Mouse (Mus musculus) limb, embryonic 15.5 days (tissue): ENCODE measurements at regions not wholly inside any gene's neighbourhood (a gene's known extent, or its start where the extent isn't known, plus 50 kb on each side); places are given as distances from the start of the nearest gene placed in this dataset.

Experiments used
- ATAC-seq: fragments of 200-750 bp; cut with Nextera tagmentation; 2 replicates; pipeline ENCODE4 v1.8.0; 2017; ENCODE audit warnings: low read depth, moderate TSS enrichment; ENCODE audit not compliant: insufficient number of reproducible peaks, low FRiP score, low TSS enrichment
- H3K27ac ChIP-seq: fragments of 300-500 bp; sonication (generic); 2 replicates; pipeline ENCODE4 v1.5.1; 2015; ENCODE audit warnings: moderate library complexity, mild to moderate bottlenecking, inconsistent platforms
- H3K27me3 ChIP-seq: fragments of 300-500 bp; sonication (generic); 2 replicates; pipeline ENCODE4 v1.6.1; 2015; ENCODE audit warnings: inconsistent platforms
- H3K36me3 ChIP-seq: fragments of 300-500 bp; sonication (generic); 2 replicates; pipeline ENCODE4 v1.6.1; 2015; ENCODE audit warnings: inconsistent platforms
- H3K4me1 ChIP-seq: fragments of 300-500 bp; sonication (generic); 2 replicates; pipeline ENCODE4 v1.6.1; 2015; ENCODE audit warnings: inconsistent platforms
- H3K4me2 ChIP-seq: fragments of 300-500 bp; sonication (generic); 2 replicates; pipeline ENCODE4 v1.6.1; 2015; ENCODE audit warnings: mild to moderate bottlenecking, inconsistent platforms
- H3K4me3 ChIP-seq: fragments of 300-500 bp; sonication (generic); 2 replicates; pipeline ENCODE4 v1.5.1; 2015; ENCODE audit warnings: mild to moderate bottlenecking, inconsistent platforms
- H3K9ac ChIP-seq: fragments of 300-500 bp; sonication (generic); 2 replicates; pipeline ENCODE4 v1.6.1; 2015; ENCODE audit warnings: inconsistent platforms
- H3K9me3 ChIP-seq: fragments of 300-500 bp; sonication (generic); 2 replicates; pipeline ENCODE4 v1.6.1; 2016; ENCODE audit warnings: inconsistent platforms
- WGBS: fragments of 180-500 bp; shearing (Covaris S2); methylation state at CpG from one replicate; pipeline ENCODE4 v1.1.7; 2015; 5-methylcytosine and 5-hydroxymethylcytosine counted together

DNA sequence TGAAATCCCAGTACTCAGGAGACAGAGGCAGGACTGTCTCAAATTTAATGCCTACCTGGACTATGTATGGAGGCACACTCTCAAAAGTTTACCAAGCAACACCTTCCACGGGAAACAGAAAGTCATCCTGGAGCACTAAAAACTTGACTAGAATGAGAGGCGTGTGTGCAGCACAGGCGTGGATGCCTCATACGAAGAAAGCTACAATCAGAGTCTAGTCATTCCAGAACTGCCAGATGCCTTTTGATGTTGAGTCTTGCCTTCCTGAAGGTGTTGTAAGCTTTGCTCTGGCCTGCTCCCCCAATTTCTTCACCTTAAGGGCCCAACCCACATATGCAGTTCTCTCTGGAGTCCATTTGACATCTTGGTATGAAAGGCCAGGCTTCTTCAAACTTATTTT is 356.0 kb downstream of the Rnf144a start:
- no peak for ATAC-seq
- WGBS, result 79% methylated on average over 4 of the region's 4 CpGs
- Histone ChIP-seq H3K4me3 (no peak overlapping the region), H3K9me3 (no peaks in the 10 kb centered on the region), H3K36me3 (no peaks in the 10 kb centered on the region), H3K4me1 (no peaks in the 10 kb centered on the region), H3K27ac (no peak overlapping the region), H3K27me3 (no peaks in the 10 kb centered on the region), H3K9ac (no peak overlapping the region), H3K4me2 (no peak overlapping the region)

GRCm38 (mm10) chr12:26057491-26058054 is 357.5 kb downstream of the Rnf144a start:
- Histone ChIP-seq H3K27ac (no peak overlapping the region), H3K4me1 (no peaks in the 10 kb centered on the region), H3K9me3 (no peaks in the 10 kb centered on the region), H3K4me2 (no peak overlapping the region), H3K4me3 (no peak overlapping the region), H3K27me3 (no peaks in the 10 kb centered on the region), H3K9ac (no peak overlapping the region), H3K36me3 (no peaks in the 10 kb centered on the region)
- WGBS, result 62% methylated on average over 9 of the region's 9 CpGs
- no peak for ATAC-seq

DNA sequence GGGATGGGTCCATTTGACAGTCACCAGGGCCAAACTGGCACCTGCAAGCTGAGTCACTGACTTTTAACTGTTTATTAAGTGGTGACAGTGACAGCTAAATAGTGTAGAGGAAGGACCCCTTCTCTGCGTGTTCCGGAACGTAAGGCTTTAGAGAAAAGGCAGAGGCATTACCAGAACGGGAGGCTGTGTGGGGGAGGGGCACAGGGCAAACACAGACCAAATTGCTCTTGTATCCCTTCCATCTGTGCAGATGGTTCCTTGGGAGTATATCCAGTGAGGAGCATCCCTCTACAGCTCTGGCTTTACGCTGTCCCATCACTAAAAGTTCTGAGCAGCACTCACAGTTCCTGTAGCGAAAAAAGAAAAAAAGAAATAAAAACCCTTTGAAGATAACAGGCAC is 368.1 kb downstream of the Rnf144a start:
- 77% methylated on average over 6 of the region's 6 CpGs for WGBS
- Histone ChIP-seq H3K4me3 (no peak overlapping the region), H3K9ac (no peak overlapping the region), H3K4me2 (no peak overlapping the region), H3K27ac (no peak overlapping the region), H3K36me3 (no peaks in the 10 kb centered on the region), H3K27me3 (no peaks in the 10 kb centered on the region), H3K9me3 (no peaks in the 10 kb centered on the region), H3K4me1 (no peaks in the 10 kb centered on the region)
- no peak for ATAC-seq

DNA sequence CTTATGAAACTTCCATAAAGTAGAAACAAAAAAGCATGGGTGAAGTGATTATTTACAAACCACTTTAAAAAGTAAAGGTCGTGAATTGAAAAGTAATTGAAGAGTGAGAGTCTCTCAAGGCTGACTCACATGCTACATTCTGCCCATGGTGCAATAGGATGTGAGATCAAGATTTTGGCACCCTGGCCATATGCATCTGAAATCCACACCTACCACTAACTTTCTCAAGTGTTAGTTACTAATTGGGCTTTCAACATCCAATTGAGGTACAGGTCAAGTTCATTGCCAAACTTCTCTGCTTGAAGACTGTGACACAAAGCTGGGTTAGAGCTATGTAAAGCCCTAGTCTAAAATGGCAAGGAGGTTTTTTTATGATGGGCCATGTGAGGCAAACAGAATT is 369.7 kb downstream of the Rnf144a start:
- no peaks in the 10 kb centered on the region for H3K4me1 ChIP-seq
- H3K36me3 ChIP-seq, result no peaks in the 10 kb centered on the region
- H3K4me3 ChIP-seq, result no peak overlapping the region
- no peaks in the 10 kb centered on the region for H3K27me3 ChIP-seq
- ATAC-seq, result no peak
- no peak overlapping the region for H3K27ac ChIP-seq
- no peak overlapping the region for H3K9ac ChIP-seq
- 76% methylated on average over 1 of the region's 1 CpGs for WGBS
- no peaks in the 10 kb centered on the region for H3K9me3 ChIP-seq
- H3K4me2 ChIP-seq, result no peak overlapping the region

DNA sequence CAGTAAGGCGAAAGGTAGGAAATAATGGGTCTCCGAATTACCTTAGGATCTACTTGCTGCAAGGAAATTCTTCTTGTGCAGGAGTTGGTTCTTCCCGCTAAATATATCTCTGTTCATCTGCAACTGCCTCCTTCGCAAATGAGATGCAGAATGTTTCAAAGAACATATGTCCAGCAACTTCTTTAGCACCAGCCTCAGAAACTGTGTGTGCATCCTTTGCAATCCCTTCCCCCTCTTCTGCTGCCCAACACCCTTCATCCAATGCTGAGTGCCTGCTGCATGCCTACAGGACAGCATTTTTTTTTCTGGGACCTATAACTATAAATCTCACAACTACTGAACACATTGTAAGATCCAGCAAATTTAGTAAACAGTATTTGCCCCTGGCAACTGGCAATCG is 402.1 kb downstream of the Rnf144a start:
- Histone ChIP-seq H3K4me1 (no peaks in the 10 kb centered on the region), H3K4me3 (no peak overlapping the region), H3K27ac (no peak overlapping the region), H3K9ac (no peak overlapping the region), H3K4me2 (no peak overlapping the region), H3K27me3 (no peaks in the 10 kb centered on the region), H3K36me3 (no peaks in the 10 kb centered on the region), H3K9me3 (no peaks in the 10 kb centered on the region)
- ATAC-seq, result no peak
- WGBS, result 80% methylated on average over 5 of the region's 5 CpGs

DNA sequence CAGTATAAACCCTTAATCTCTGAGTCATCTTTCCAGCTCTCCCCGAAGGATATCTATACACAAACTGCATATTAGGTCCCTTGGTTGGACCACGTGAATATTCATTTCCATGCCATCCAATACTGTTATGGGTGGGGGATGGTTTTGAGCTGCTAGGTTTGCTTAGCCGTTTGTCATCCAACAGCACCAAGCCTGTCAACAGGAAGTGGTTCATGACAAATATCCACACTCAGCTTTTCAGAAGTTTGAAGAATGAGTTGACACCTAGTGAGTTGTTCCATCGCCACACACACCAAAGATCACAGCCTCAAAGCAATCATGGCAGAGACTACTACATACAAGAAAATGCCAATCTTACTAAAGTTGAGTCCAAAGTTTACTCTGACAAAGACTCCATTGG is 421.0 kb downstream of the Rnf144a start:
- H3K36me3 ChIP-seq, result no peaks in the 10 kb centered on the region
- H3K27me3 ChIP-seq, result no peaks in the 10 kb centered on the region
- no peak overlapping the region for H3K9ac ChIP-seq
- H3K27ac ChIP-seq, result no peak overlapping the region
- no peaks in the 10 kb centered on the region for H3K9me3 ChIP-seq
- no peak overlapping the region for H3K4me2 ChIP-seq
- 82% methylated on average over 4 of the region's 4 CpGs for WGBS
- ATAC-seq, result no peak
- H3K4me1 ChIP-seq, result no peaks in the 10 kb centered on the region
- H3K4me3 ChIP-seq, result no peak overlapping the region

DNA sequence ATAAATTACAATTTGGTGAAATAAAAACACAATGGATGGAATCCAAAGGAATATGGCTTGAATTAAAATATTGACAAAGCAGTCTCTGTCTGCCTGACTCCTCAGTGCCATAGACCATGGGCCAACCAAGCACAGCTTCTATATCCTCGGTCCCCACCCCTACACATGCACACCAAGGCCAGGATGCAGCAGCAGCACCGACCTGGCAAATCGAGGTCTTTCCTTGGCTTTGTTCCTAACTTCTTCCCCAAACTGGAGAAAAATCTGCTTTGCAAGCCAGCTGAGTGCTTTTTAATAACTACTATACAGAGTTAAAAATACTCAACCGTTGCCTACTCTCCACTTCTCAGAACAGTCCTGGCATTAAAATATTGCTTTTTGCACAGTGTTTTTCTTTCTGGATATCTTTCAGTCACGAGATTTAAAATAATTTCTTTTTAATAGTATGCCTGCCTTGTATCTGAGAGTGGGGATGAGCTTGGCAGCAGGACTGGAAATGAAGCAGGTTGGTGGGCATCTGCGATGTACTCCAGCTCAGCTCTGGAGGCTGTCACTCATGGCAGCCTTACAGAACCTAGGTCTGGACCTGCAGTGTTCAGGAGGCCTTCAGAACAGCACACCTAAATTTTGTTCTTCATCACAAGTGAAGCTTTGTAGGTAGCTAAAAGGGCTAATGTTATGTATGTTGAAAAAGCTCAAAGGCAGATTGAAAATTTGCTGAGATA is 423.1 kb downstream of the Rnf144a start:
- ATAC-seq, result no peak
- no peaks in the 10 kb centered on the region for H3K36me3 ChIP-seq
- H3K27me3 ChIP-seq, result no peaks in the 10 kb centered on the region
- H3K9ac ChIP-seq, result no peak overlapping the region
- H3K9me3 ChIP-seq, result no peaks in the 10 kb centered on the region
- H3K4me3 ChIP-seq, result no peak overlapping the region
- no peak overlapping the region for H3K27ac ChIP-seq
- H3K4me2 ChIP-seq, result no peak overlapping the region
- H3K4me1 ChIP-seq, result no peaks in the 10 kb centered on the region
- 54% methylated on average over 6 of the region's 6 CpGs for WGBS

GRCm38 (mm10) chr12:25982545-25982944 is 432.5 kb downstream of the Rnf144a start:
- H3K27me3 ChIP-seq, result no peaks in the 10 kb centered on the region
- H3K9me3 ChIP-seq, result no peaks in the 10 kb centered on the region
- no peak for ATAC-seq
- no peaks in the 10 kb centered on the region for H3K4me1 ChIP-seq
- no peak overlapping the region for H3K9ac ChIP-seq
- no peak overlapping the region for H3K4me2 ChIP-seq
- no peak overlapping the region for H3K4me3 ChIP-seq
- no peaks in the 10 kb centered on the region for H3K36me3 ChIP-seq
- H3K27ac ChIP-seq, result no peak overlapping the region
- WGBS, result 82% methylated on average over 4 of the region's 4 CpGs

DNA sequence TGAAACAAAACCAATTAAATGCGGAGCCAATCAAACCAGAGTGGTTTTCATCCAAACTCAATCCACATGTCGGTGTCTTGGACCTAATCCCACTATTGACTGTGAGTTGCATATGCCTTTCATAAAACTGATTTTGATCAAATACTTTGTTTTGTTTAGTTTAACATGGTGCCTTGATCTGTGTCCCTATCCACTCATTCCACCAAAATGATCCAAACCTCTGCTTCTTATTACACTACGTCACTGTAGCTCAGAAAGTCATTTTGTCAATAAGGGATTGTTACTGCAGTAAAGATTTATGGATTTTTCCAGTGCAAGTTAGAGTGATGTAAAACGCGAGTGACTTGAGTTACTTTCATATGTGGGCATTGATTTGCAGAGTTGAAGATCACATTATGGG is 436.7 kb downstream of the Rnf144a start:
- Histone ChIP-seq H3K4me1 (peaks cover 7% of the 10 kb centered on the region; the same call in 1 of the 2 replicates), H3K9ac (no peak overlapping the region), H3K27me3 (no peaks in the 10 kb centered on the region), H3K36me3 (no peaks in the 10 kb centered on the region), H3K4me2 (no peak overlapping the region), H3K27ac (no peak overlapping the region; the same call in 1 of the 2 replicates), H3K9me3 (no peaks in the 10 kb centered on the region), H3K4me3 (no peak overlapping the region)
- ATAC-seq, result peak; percentile 69; the same call in 1 of the 2 replicates
- 35% methylated on average over 5 of the region's 5 CpGs for WGBS

DNA sequence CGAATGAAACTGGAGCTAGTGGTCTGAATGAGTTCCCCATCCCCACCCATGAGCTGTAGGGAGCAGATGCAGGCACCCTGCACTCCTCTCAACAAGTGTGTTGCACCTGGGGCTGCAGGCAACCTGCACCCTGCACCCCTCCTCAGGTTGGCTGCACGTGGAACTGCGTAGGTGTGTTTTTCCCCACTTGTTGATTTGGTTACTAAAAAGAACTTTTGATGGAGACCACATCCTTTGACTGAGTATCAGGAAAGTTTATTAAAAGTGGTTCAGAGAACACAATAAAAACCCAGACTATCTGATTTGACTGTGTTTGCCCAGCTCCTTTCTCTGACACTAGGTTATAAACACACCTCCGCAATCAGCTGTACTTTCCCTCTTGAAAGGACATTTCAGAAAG is 456.5 kb downstream of the Rnf144a start:
- Histone ChIP-seq H3K27me3 (no peaks in the 10 kb centered on the region), H3K9ac (no peak overlapping the region), H3K9me3 (no peaks in the 10 kb centered on the region), H3K36me3 (no peaks in the 10 kb centered on the region), H3K4me2 (no peak overlapping the region), H3K4me3 (no peak overlapping the region), H3K27ac (no peak overlapping the region), H3K4me1 (no peaks in the 10 kb centered on the region)
- WGBS, result 78% methylated on average over 4 of the region's 4 CpGs
- ATAC-seq, result no peak

- ATAC-seq, result no peak
- no peak overlapping the region for H3K4me3 ChIP-seq
- H3K27me3 ChIP-seq, result no peaks in the 10 kb centered on the region
- H3K9me3 ChIP-seq, result no peaks in the 10 kb centered on the region
- H3K4me1 ChIP-seq, result no peaks in the 10 kb centered on the region
- no peaks in the 10 kb centered on the region for H3K36me3 ChIP-seq
- H3K9ac ChIP-seq, result no peak overlapping the region
- no peak overlapping the region for H3K27ac ChIP-seq
- H3K4me2 ChIP-seq, result no peak overlapping the region
- 86% methylated on average over 1 of the region's 1 CpGs for WGBS
Measured at GRCm38 (mm10) chr12:25957547-25957946, 457.5 kb downstream of the Rnf144a start.

- no peaks in the 10 kb centered on the region for H3K36me3 ChIP-seq
- H3K4me2 ChIP-seq, result no peak overlapping the region
- no peak for ATAC-seq
- no peaks in the 10 kb centered on the region for H3K27me3 ChIP-seq
- H3K9me3 ChIP-seq, result no peaks in the 10 kb centered on the region
- WGBS, result 76% methylated on average over 7 of the region's 7 CpGs
- no peak overlapping the region for H3K4me3 ChIP-seq
- no peak overlapping the region for H3K9ac ChIP-seq
- H3K27ac ChIP-seq, result no peak overlapping the region
- no peaks in the 10 kb centered on the region for H3K4me1 ChIP-seq
Measured at GRCm38 (mm10) chr12:25947107-25947506, 467.9 kb downstream of the Rnf144a start.

DNA sequence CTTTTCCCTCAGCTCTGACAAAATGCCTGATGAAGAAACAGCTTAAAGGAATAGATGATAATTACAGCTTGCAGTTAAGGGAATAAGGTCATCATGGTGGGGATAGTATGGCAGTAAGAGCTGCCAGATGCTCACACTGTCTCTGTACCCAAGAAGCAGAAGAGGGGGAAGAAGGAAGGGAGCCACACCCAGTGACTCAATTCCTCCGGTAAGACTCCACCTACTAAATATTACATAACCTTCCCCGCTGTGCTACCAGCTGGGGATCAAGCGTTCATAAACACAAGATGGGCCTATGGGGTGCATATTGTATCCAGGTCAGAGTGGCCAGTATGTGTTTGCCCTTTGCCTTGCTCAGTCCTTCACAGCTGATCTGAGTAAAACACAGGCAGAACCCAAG is 468.9 kb downstream of the Rnf144a start:
- ATAC-seq, result no peak
- Histone ChIP-seq H3K36me3 (no peaks in the 10 kb centered on the region), H3K9me3 (no peaks in the 10 kb centered on the region), H3K27ac (no peak overlapping the region), H3K9ac (no peak overlapping the region), H3K4me2 (no peak overlapping the region), H3K27me3 (no peaks in the 10 kb centered on the region), H3K4me3 (no peak overlapping the region), H3K4me1 (no peaks in the 10 kb centered on the region)
- 79% methylated on average over 3 of the region's 3 CpGs for WGBS
